Mouse (Mus musculus) liver, postnatal 0 days (tissue): ENCODE results near the gene Sox9.

ENCODE experiments used
- CTCF ChIP-seq: sonication (generic); IDR thresholded peaks from 2 replicates; pipeline ENCODE4 v1.5.1; 2016; ENCODE audit warnings: antibody characterized with exemption, low read depth
- EP300 ChIP-seq: IDR thresholded peaks from 2 replicates; pipeline ENCODE4 v1.6.1; 2016; ENCODE audit warnings: antibody characterized with exemption, low read depth, mild to moderate bottlenecking

DNA sequence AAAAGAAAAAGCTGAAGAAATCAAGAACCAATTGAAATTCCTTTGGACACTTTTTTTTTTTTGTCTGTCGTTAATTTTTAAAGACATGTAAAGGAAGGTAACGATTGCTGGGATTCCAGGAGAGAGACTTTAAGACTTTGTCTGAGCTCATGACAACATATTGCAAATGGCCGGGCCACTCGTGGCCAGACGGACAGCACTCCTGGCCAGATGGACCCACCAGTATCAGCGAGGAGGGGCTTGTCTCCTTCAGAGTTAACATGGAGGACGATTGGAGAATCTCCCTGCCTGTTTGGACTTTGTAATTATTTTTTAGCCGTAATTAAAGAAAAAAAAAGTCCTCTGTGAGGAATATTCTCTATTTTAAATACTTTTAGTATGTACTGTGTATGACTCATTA, 3.6 kb downstream of the Sox9 start:
- no peak for TF ChIP-seq CTCF
- no peak for TF ChIP-seq EP300
